Mouse (Mus musculus) CH12.LX (cell line): Measurements from ENCODE around the gene Tufm. TPM values are rescaled to one million over a fixed set of nuclear protein-coding genes. Genes with fewer than 3 reads are reported as not detected.

Experiments used
- DNase-seq: peaks from one replicate; pipeline ENCODE4 v3.0.0-alpha.2; 2013; ENCODE audit errors: extremely low read depth
- H3K27ac ChIP-seq: 2 replicates; pipeline ENCODE4 v1.5.1; 2012; ENCODE audit warnings: low read depth, mild to moderate bottlenecking, control low read depth, moderate library complexity; ENCODE audit not compliant: insufficient read depth
- H3K27me3 ChIP-seq: replicated peaks from 2 replicates; pipeline ENCODE3; 2012; ENCODE audit warnings: inconsistent platforms
- H3K36me3 ChIP-seq, 2 experiments: replicated peaks in 1 of 2; 2 replicates each; pipeline versions ENCODE3 to v1.6.1; 2012; ENCODE audit warnings: inconsistent platforms in 1 of 2, low read length in 1 of 2, mild to moderate bottlenecking in 1 of 2, mixed read lengths in 1 of 2, moderate library complexity in 1 of 2; ENCODE audit not compliant: control insufficient read depth in 1 of 2, insufficient read depth in 1 of 2
- H3K4me1 ChIP-seq, 2 experiments: 2 replicates each; pipeline ENCODE4 v1.6.1; 2012; ENCODE audit warnings: inconsistent platforms in 1 of 2, moderate library complexity in 1 of 2; ENCODE audit not compliant: insufficient read depth in 2 of 2, control insufficient read depth in 1 of 2
- H3K4me2 ChIP-seq: 2 replicates; pipeline ENCODE4 v1.6.1; 2012; ENCODE audit warnings: low read depth, mild to moderate bottlenecking, control low read depth; ENCODE audit not compliant: poor library complexity, insufficient read depth, severe bottlenecking
- H3K4me3 ChIP-seq, 3 experiments: fragments of 150-350 bp in 1 of 3; sonication (generic) in 1 of 3; replicated peaks in 1 of 3; 2 replicates each; pipeline versions ENCODE3 to v1.5.1; 2011 to 2012; ENCODE audit warnings: low read depth in 2 of 3, low read length in 2 of 3, mild to moderate bottlenecking in 2 of 3, moderate library complexity in 2 of 3, control low read depth in 1 of 3, improper control_type of control experiment in 1 of 3, inconsistent platforms in 1 of 3, mixed read lengths in 1 of 3; ENCODE audit not compliant: poor library complexity in 1 of 3
- H3K79me2 ChIP-seq: replicated peaks from 2 replicates; pipeline ENCODE4 v1.6.1; 2012; ENCODE audit warnings: mild to moderate bottlenecking, moderate library complexity; ENCODE audit not compliant: control insufficient read depth, poor library complexity, insufficient read depth, severe bottlenecking; ENCODE audit errors: extremely low read depth
- H3K9ac ChIP-seq: 2 replicates; pipeline ENCODE4 v1.6.1; 2012; ENCODE audit warnings: low read depth, mild to moderate bottlenecking, control low read depth, moderate library complexity; ENCODE audit not compliant: insufficient read depth
- H3K9me3 ChIP-seq: replicated peaks from 2 replicates; pipeline ENCODE3; 2012; ENCODE audit warnings: low read length, inconsistent platforms, mixed read lengths
- CTCF ChIP-seq, 2 experiments: IDR thresholded peaks in 1 of 2; conservative IDR thresholded peaks in 1 of 2; 2 replicates each; pipeline ENCODE4 v1.5.1; 2011 to 2012; ENCODE audit warnings: low read depth in 2 of 2, low read length in 2 of 2, improper control_type of control experiment in 1 of 2, inconsistent platforms in 1 of 2, mild to moderate bottlenecking in 1 of 2, moderate library complexity in 1 of 2
- E2F4 ChIP-seq: IDR thresholded peaks from 2 replicates; pipeline ENCODE4 v1.6.1; 2011; ENCODE audit warnings: low read depth, low read length, improper control_type of control experiment; ENCODE audit not compliant: insufficient replicate concordance
- EP300 ChIP-seq: IDR thresholded peaks from 2 replicates; pipeline ENCODE4 v1.6.1; 2011; ENCODE audit warnings: low read length, improper control_type of control experiment
- GABPA ChIP-seq: IDR thresholded peaks from 2 replicates; pipeline ENCODE4 v1.6.1; 2012; ENCODE audit warnings: low read depth, low read length, improper control_type of control experiment, inconsistent platforms; ENCODE audit not compliant: insufficient replicate concordance
- HCFC1 ChIP-seq: IDR thresholded peaks from 2 replicates; pipeline ENCODE4 v1.6.1; 2012; ENCODE audit warnings: low read depth, mild to moderate bottlenecking, inconsistent platforms, low read length, improper control_type of control experiment
- JUND ChIP-seq: conservative IDR thresholded peaks from 2 replicates; pipeline ENCODE4 v1.6.1; 2011; ENCODE audit warnings: low read depth, low read length, improper control_type of control experiment
- MAFK ChIP-seq: IDR thresholded peaks from 2 replicates; pipeline ENCODE4 v1.6.1; 2011; ENCODE audit warnings: low read length, improper control_type of control experiment; ENCODE audit not compliant: insufficient replicate concordance
- MAX ChIP-seq: IDR thresholded peaks from 2 replicates; pipeline ENCODE4 v1.6.1; 2011; ENCODE audit warnings: low read length, improper control_type of control experiment
- MXI1 ChIP-seq: IDR thresholded peaks from 2 replicates; pipeline ENCODE4 v1.6.1; 2011; ENCODE audit warnings: mild to moderate bottlenecking, low read depth, low read length, improper control_type of control experiment
- MYC ChIP-seq: IDR thresholded peaks from 2 replicates; pipeline ENCODE4 v1.6.1; 2011; ENCODE audit warnings: low read depth, mild to moderate bottlenecking, improper control_type of control experiment, low read length
- NRF1 ChIP-seq: IDR thresholded peaks from 2 replicates; pipeline ENCODE4 v1.6.1; 2014; ENCODE audit warnings: low read depth, mild to moderate bottlenecking, inconsistent platforms, low read length, improper control_type of control experiment, moderate library complexity
- POLR2A ChIP-seq: IDR thresholded peaks from 2 replicates; pipeline ENCODE4 v1.6.1; 2011; ENCODE audit warnings: low read depth, mild to moderate bottlenecking, improper control_type of control experiment, low read length
- POLR2AphosphoS2 ChIP-seq: IDR thresholded peaks from 2 replicates; pipeline ENCODE4 v1.6.1; 2011; ENCODE audit warnings: low read depth, low read length, improper control_type of control experiment
- RAD21 ChIP-seq: IDR thresholded peaks from 2 replicates; pipeline ENCODE4 v1.6.1; 2011; ENCODE audit warnings: low read depth, mild to moderate bottlenecking, low read length, improper control_type of control experiment, moderate library complexity
- SMC3 ChIP-seq: IDR thresholded peaks from 2 replicates; pipeline ENCODE4 v1.6.1; 2011; ENCODE audit warnings: low read depth, low read length, improper control_type of control experiment
- TCF12 ChIP-seq: IDR thresholded peaks from 2 replicates; pipeline ENCODE4 v1.6.1; 2014; ENCODE audit warnings: low read depth, mild to moderate bottlenecking, inconsistent platforms, low read length, improper control_type of control experiment
- ZC3H11A ChIP-seq: IDR thresholded peaks from 2 replicates; pipeline ENCODE4 v1.6.1; 2012; ENCODE audit warnings: low read depth, mild to moderate bottlenecking, inconsistent platforms, low read length, improper control_type of control experiment
- ZKSCAN1 ChIP-seq: IDR thresholded peaks from 2 replicates; pipeline ENCODE4 v1.6.1; 2012; ENCODE audit warnings: low read depth, inconsistent platforms, low read length, improper control_type of control experiment, borderline replicate concordance
- ZMIZ1 ChIP-seq: IDR thresholded peaks from 2 replicates; pipeline ENCODE4 v1.6.1; 2012; ENCODE audit warnings: low read depth, mild to moderate bottlenecking, inconsistent platforms, low read length, improper control_type of control experiment
- ZNF384 ChIP-seq: IDR thresholded peaks from 2 replicates; pipeline ENCODE4 v1.6.1; 2012; ENCODE audit warnings: low read depth, low read length, improper control_type of control experiment, inconsistent platforms
- dilution Hi-C: fragments of 300-500 bp; cut with MboI; formaldehyde crosslinking; loops from 2 replicates; pipeline ENCODE4 v1.14.3; 2020; ENCODE audit warnings: low sequenced_read_pairs; ENCODE audit not compliant: extremely low pct_unique_long_range_greater_than_20kb, extremely low pct_ligation_motif_present
- in situ Hi-C: fragments of 300-500 bp; cut with MboI; formaldehyde crosslinking; loops from 3 replicates; pipeline ENCODE4 v1.14.3; 2019; ENCODE audit warnings: low sequenced_read_pairs, low pct_ligation_motif_present, low pct_unique_long_range_greater_than_20kb, mixed read lengths
- polyA plus RNA-seq: library from polyadenylated mRNA; unstranded; fragments of >175 nt; gene quantifications from 2 replicates; pipeline ENCODE4 v1.2.1, GENCODE M21; 2012; ENCODE audit warnings: low read depth; ENCODE audit not compliant: insufficient read length
- total RNA-seq, 2 experiments: library from RNA; depleted of rRNA; stranded (reverse); fragments of 300-350 nt in 1 of 2; fragments of >200 nt in 1 of 2; gene quantifications; 2 replicates each; pipeline ENCODE4 v1.2.3; 2012 to 2014

Gene Tufm
- total and polyA plus RNA-seq, 3 experiments: 115 to 219 (median 156) TPM

GRCm38 (mm10) chr7:126467271-126467670, 19.9 kb upstream of the Tufm start:
- Histone ChIP-seq H3K27me3 (no peaks in the 10 kb centered on the region), H3K27ac (no peak overlapping the region), H3K79me2 (no peaks in the 10 kb centered on the region), H3K4me1 (peaks cover 6 to 93% of the 10 kb centered on the region in 2 experiments), H3K9ac (no peak overlapping the region), H3K36me3 (peaks cover 52 to 73% of the 10 kb centered on the region in 2 experiments), H3K4me2 (no peak overlapping the region), H3K4me3 (no peak overlapping the region), H3K9me3 (no peaks in the 10 kb centered on the region)
- in situ Hi-C loops: no loop called here
- no peak for DNase-seq
- TF ChIP-seq JUND (no peak), CTCF (conservative IDR thresholded peaks at IDR 0.05 in 1 of 2, IDR thresholded peaks at IDR 0.05 in 1 of 2; ENCODE audit: low read depth in 2 of 2, low read length in 2 of 2) (peak; percentile 64 to 75), RAD21 (peak; percentile 19), SMC3 (peak; percentile 58), HCFC1 (no peak), NRF1 (no peak)
- dilution Hi-C loops: no loop called here

DNA sequence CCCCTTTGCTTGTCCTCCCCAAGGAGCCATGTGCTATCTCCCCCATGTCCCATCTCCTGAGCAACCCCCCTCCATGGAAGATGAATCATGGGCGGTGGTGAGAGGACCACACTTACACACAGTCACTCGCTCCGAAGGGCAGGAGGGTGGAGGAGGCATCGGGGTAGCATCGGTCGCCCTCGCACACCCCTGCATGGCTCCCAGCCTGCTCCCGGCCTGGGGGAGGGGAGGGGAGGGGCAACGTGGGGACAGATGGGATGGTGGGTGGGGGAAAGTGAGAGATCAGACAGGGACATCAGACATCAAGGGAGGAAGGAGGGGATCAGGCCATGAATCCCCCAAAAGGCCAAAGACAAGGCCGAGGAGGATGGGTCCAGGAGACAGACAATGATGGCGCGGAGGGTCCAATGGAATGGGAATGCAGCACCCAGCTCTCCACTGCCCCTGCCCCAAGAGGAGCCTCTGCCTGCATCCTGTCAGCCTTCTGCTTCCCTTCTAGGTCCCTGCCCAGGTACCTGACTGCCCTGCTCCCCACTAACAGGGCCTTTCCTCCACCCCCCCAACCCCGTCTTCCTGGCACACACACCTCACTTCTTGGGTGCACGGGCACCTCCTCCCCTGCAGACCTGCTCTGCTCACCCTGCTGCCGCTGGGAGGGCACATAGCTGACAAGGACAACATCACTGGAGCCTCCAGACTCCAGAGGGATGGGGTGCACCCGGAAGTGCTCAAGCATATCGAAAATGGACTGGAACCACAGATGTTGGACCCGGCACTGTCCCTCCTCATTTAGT, 19.1 kb upstream of the Tufm start:
- in situ Hi-C loops (no loop called here), dilution Hi-C loops (no loop called here)
- Histone ChIP-seq H3K9ac (no peak overlapping the region), H3K4me3 (no peak overlapping the region), H3K9me3 (no peaks in the 10 kb centered on the region), H3K4me2 (no peak overlapping the region)
- no peak for TF ChIP-seq TCF12
- TF ChIP-seq ZNF384: no peak
- no peak for TF ChIP-seq ZMIZ1
- no peak for TF ChIP-seq MAX
- TF ChIP-seq MAFK: no peak
- TF ChIP-seq ZC3H11A: no peak
- TF ChIP-seq MXI1: no peak
- no peak for TF ChIP-seq RAD21
- TF ChIP-seq POLR2AphosphoS2: no peak
- TF ChIP-seq NRF1: no peak
- no peak for TF ChIP-seq E2F4
- no peak for TF ChIP-seq ZKSCAN1
- TF ChIP-seq JUND: no peak
- TF ChIP-seq GABPA: no peak
- TF ChIP-seq MYC: no peak
- no peak for TF ChIP-seq EP300
- no peak for TF ChIP-seq HCFC1
- no peak for TF ChIP-seq POLR2A
- TF ChIP-seq, all 38 proteins: peak for 0
- H3K4me1 ChIP-seq: peaks cover 12 to 99% of the 10 kb centered on the region in 2 experiments
- no peaks in the 10 kb centered on the region for H3K27me3 ChIP-seq
- H3K36me3 ChIP-seq: peaks cover 55 to 77% of the 10 kb centered on the region in 2 experiments
- no peaks in the 10 kb centered on the region for H3K79me2 ChIP-seq
- H3K27ac ChIP-seq: no peak overlapping the region
- no peak for DNase-seq
